Mouse (Mus musculus): ENCODE data around the gene Higd1c.

- TF ChIP-seq CTCF (IDR thresholded peaks at IDR 0.05; ENCODE audit: low read depth): no peak
- no peak for TF ChIP-seq EP300 (optimal IDR thresholded peaks at IDR 0.05)
These were observed 26.7 kb downstream of the Higd1c start for GRCm38 (mm10) chr15:100391066-100391465.

Measured in stomach, postnatal 0 days (tissue).